Mouse (Mus musculus): ENCODE measurements around the gene Masp1. TPM values are rescaled to one million over a fixed set of nuclear protein-coding genes. Genes with fewer than 3 reads are reported as not detected.

The Masp1 gene
- polyA plus RNA-seq, 1 experiment from 2014 or later = 21.6 TPM

- peaks cover 55% of the 10 kb centered on the region for H3K4me1 ChIP-seq (replicated peaks; ENCODE audit: control insufficient read depth, insufficient read depth, low read length)
- H3K4me2 ChIP-seq = no peak overlapping the region
- H3K9me3 ChIP-seq (ENCODE audit: control insufficient read depth, low read length) = no peaks in the 10 kb centered on the region
- no peak overlapping the region for H3K4me3 ChIP-seq (ENCODE audit: low read depth, low read length)
- DNase-seq (ENCODE audit: low spot score) (no peak), ATAC-seq (replicated peaks; ENCODE audit: low FRiP score) (no peak)
- no peak overlapping the region for H3K9ac ChIP-seq (ENCODE audit: low read depth, low read length)
- H3K27me3 ChIP-seq (replicated peaks; ENCODE audit: control insufficient read depth, insufficient read depth, low read length) = no peaks in the 10 kb centered on the region
- no peaks in the 10 kb centered on the region for H3K36me3 ChIP-seq (ENCODE audit: control insufficient read depth, insufficient read depth, low read length)
- H3K27ac ChIP-seq (ENCODE audit: low read depth, low read length) = no peak overlapping the region
- whole genome bisulfite sequencing = 56% methylated on average over 4 of the region's 4 CpGs
These were observed 17.3 kb downstream of the Masp1 start for GRCm38 (mm10) chr16:23503351-23503750.

GRCm38 (mm10) chr16:23502478-23502877 is 18.1 kb downstream of the Masp1 start:
- ATAC-seq (replicated peaks; ENCODE audit: low FRiP score) = no peak
- H3K4me1 ChIP-seq (replicated peaks; ENCODE audit: control insufficient read depth, insufficient read depth, low read length) = peaks cover 57% of the 10 kb centered on the region
- H3K4me2 ChIP-seq = no peak overlapping the region
- H3K27me3 ChIP-seq (replicated peaks; ENCODE audit: control insufficient read depth, insufficient read depth, low read length) = no peaks in the 10 kb centered on the region
- DNase-seq (ENCODE audit: low spot score) = no peak
- no peak overlapping the region for H3K9ac ChIP-seq (ENCODE audit: low read depth, low read length)
- H3K4me3 ChIP-seq (ENCODE audit: low read depth, low read length) = no peak overlapping the region
- no peaks in the 10 kb centered on the region for H3K36me3 ChIP-seq (ENCODE audit: control insufficient read depth, insufficient read depth, low read length)
- no peak overlapping the region for H3K27ac ChIP-seq (ENCODE audit: low read depth, low read length)
- WGBS = 63% methylated on average over 3 of the region's 3 CpGs
- no peaks in the 10 kb centered on the region for H3K9me3 ChIP-seq (ENCODE audit: control insufficient read depth, low read length)

GRCm38 (mm10) chr16:23501288-23501687 is 19.3 kb downstream of the Masp1 start:
- 0 out of 2 replicates have a peak overlapping the region, but pooled peaks have one; percentile 15 for H3K9ac ChIP-seq (ENCODE audit: low read depth, low read length)
- H3K4me2 ChIP-seq = peak overlapping the region; percentile 44
- peaks cover 59% of the 10 kb centered on the region for H3K4me1 ChIP-seq (replicated peaks; ENCODE audit: control insufficient read depth, insufficient read depth, low read length)
- H3K36me3 ChIP-seq (ENCODE audit: control insufficient read depth, insufficient read depth, low read length) = no peaks in the 10 kb centered on the region
- H3K4me3 ChIP-seq (ENCODE audit: low read depth, low read length) = no peak overlapping the region
- 77% methylated on average over 2 of the region's 2 CpGs for WGBS
- peak overlapping the region; percentile 87 for H3K27ac ChIP-seq (ENCODE audit: low read depth, low read length)
- H3K9me3 ChIP-seq (ENCODE audit: control insufficient read depth, low read length) = no peaks in the 10 kb centered on the region
- no peak for DNase-seq (ENCODE audit: low spot score)
- peak; percentile 42; the same call in 1 of the 2 replicates for ATAC-seq (replicated peaks; ENCODE audit: low FRiP score)
- H3K27me3 ChIP-seq (replicated peaks; ENCODE audit: control insufficient read depth, insufficient read depth, low read length) = no peaks in the 10 kb centered on the region

GRCm38 (mm10) chr16:23500558-23500957 is 20.1 kb downstream of the Masp1 start:
- peak; percentile 86 for ATAC-seq (replicated peaks; ENCODE audit: low FRiP score)

GRCm38 (mm10) chr16:23498691-23499131 is 21.9 kb downstream of the Masp1 start:
- Histone ChIP-seq H3K36me3 (ENCODE audit: control insufficient read depth, insufficient read depth, low read length) (no peaks in the 10 kb centered on the region), H3K4me2 (peak overlapping the region; percentile 1), H3K4me3 (ENCODE audit: low read depth, low read length) (no peak overlapping the region), H3K4me1 (replicated peaks; ENCODE audit: control insufficient read depth, insufficient read depth, low read length) (peaks cover 45% of the 10 kb centered on the region), H3K9ac (ENCODE audit: low read depth, low read length) (no peak overlapping the region), H3K27ac (ENCODE audit: low read depth, low read length) (no peak overlapping the region; the same call in 1 of the 2 replicates), H3K9me3 (ENCODE audit: control insufficient read depth, low read length) (no peaks in the 10 kb centered on the region), H3K27me3 (replicated peaks; ENCODE audit: control insufficient read depth, insufficient read depth, low read length) (no peaks in the 10 kb centered on the region)
- 35% methylated on average over 7 of the region's 7 CpGs for WGBS
- ATAC-seq (replicated peaks; ENCODE audit: low FRiP score) = no peak
- no peak for DNase-seq (ENCODE audit: low spot score)

More at GRCm38 (mm10) chr16:23500558-23500957, 20.1 kb downstream of the Masp1 start:
- H3K4me3 ChIP-seq (ENCODE audit: low read depth, low read length) = no peak overlapping the region
- peak; percentile 30 for DNase-seq (ENCODE audit: low spot score)
- no peak overlapping the region for H3K9ac ChIP-seq (ENCODE audit: low read depth, low read length)
- H3K27me3 ChIP-seq (replicated peaks; ENCODE audit: control insufficient read depth, insufficient read depth, low read length) = no peaks in the 10 kb centered on the region
- H3K4me1 ChIP-seq (replicated peaks; ENCODE audit: control insufficient read depth, insufficient read depth, low read length) = peaks cover 55% of the 10 kb centered on the region
- H3K9me3 ChIP-seq (ENCODE audit: control insufficient read depth, low read length) = no peaks in the 10 kb centered on the region
- H3K27ac ChIP-seq (ENCODE audit: low read depth, low read length) = peak overlapping the region; percentile 87
- no peaks in the 10 kb centered on the region for H3K36me3 ChIP-seq (ENCODE audit: control insufficient read depth, insufficient read depth, low read length)
- WGBS = 16% methylated on average over 5 of the region's 5 CpGs
- H3K4me2 ChIP-seq = peak overlapping the region; percentile 44

GRCm38 (mm10) chr16:23497881-23498280 is 22.7 kb downstream of the Masp1 start:
- Histone ChIP-seq H3K4me2 (no peak overlapping the region), H3K36me3 (ENCODE audit: control insufficient read depth, insufficient read depth, low read length) (no peaks in the 10 kb centered on the region), H3K9me3 (ENCODE audit: control insufficient read depth, low read length) (no peaks in the 10 kb centered on the region), H3K4me3 (ENCODE audit: low read depth, low read length) (no peak overlapping the region), H3K27ac (ENCODE audit: low read depth, low read length) (peak overlapping the region; percentile 34; the same call in 1 of the 2 replicates), H3K4me1 (replicated peaks; ENCODE audit: control insufficient read depth, insufficient read depth, low read length) (peaks cover 45% of the 10 kb centered on the region), H3K27me3 (replicated peaks; ENCODE audit: control insufficient read depth, insufficient read depth, low read length) (no peaks in the 10 kb centered on the region), H3K9ac (ENCODE audit: low read depth, low read length) (no peak overlapping the region)
- no peak for ATAC-seq (replicated peaks; ENCODE audit: low FRiP score)
- DNase-seq (ENCODE audit: low spot score) = no peak
- WGBS = 45% methylated on average over 1 of the region's 1 CpGs

- no peaks in the 10 kb centered on the region for H3K36me3 ChIP-seq (ENCODE audit: control insufficient read depth, insufficient read depth, low read length)
- ATAC-seq (replicated peaks; ENCODE audit: low FRiP score) (no peak), DNase-seq (ENCODE audit: low spot score) (no peak)
- H3K4me1 ChIP-seq (replicated peaks; ENCODE audit: control insufficient read depth, insufficient read depth, low read length) = peaks cover 43% of the 10 kb centered on the region
- H3K4me3 ChIP-seq (ENCODE audit: low read depth, low read length) = no peak overlapping the region
- no peaks in the 10 kb centered on the region for H3K27me3 ChIP-seq (replicated peaks; ENCODE audit: control insufficient read depth, insufficient read depth, low read length)
- 28% methylated on average over 3 of the region's 3 CpGs for WGBS
- no peak overlapping the region for H3K9ac ChIP-seq (ENCODE audit: low read depth, low read length)
- peak overlapping the region; percentile 27; the same call in 1 of the 2 replicates for H3K27ac ChIP-seq (ENCODE audit: low read depth, low read length)
- H3K4me2 ChIP-seq = no peak overlapping the region
- no peaks in the 10 kb centered on the region for H3K9me3 ChIP-seq (ENCODE audit: control insufficient read depth, low read length)
These were observed 23.2 kb downstream of the Masp1 start for GRCm38 (mm10) chr16:23497440-23497839.

GRCm38 (mm10) chr16:23496245-23496924 is 24.2 kb downstream of the Masp1 start:
- Histone ChIP-seq H3K36me3 (ENCODE audit: control insufficient read depth, insufficient read depth, low read length) (no peaks in the 10 kb centered on the region), H3K9me3 (ENCODE audit: control insufficient read depth, low read length) (no peaks in the 10 kb centered on the region), H3K27ac (ENCODE audit: low read depth, low read length) (no peak overlapping the region), H3K4me1 (replicated peaks; ENCODE audit: control insufficient read depth, insufficient read depth, low read length) (peaks cover 35% of the 10 kb centered on the region), H3K4me3 (ENCODE audit: low read depth, low read length) (no peak overlapping the region), H3K9ac (ENCODE audit: low read depth, low read length) (no peak overlapping the region), H3K4me2 (no peak overlapping the region), H3K27me3 (replicated peaks; ENCODE audit: control insufficient read depth, insufficient read depth, low read length) (no peaks in the 10 kb centered on the region)
- no peak for ATAC-seq (replicated peaks; ENCODE audit: low FRiP score)
- WGBS = 61% methylated on average over 8 of the region's 8 CpGs
- DNase-seq (ENCODE audit: low spot score) = no peak

- no peak overlapping the region for H3K27ac ChIP-seq (ENCODE audit: low read depth, low read length)
- H3K36me3 ChIP-seq (ENCODE audit: control insufficient read depth, insufficient read depth, low read length) = no peaks in the 10 kb centered on the region
- H3K27me3 ChIP-seq (replicated peaks; ENCODE audit: control insufficient read depth, insufficient read depth, low read length) = no peaks in the 10 kb centered on the region
- WGBS = 69% methylated on average over 4 of the region's 4 CpGs
- ATAC-seq (replicated peaks; ENCODE audit: low FRiP score) (no peak), DNase-seq (ENCODE audit: low spot score) (no peak)
- no peak overlapping the region for H3K4me3 ChIP-seq (ENCODE audit: low read depth, low read length)
- peaks cover 3% of the 10 kb centered on the region for H3K4me1 ChIP-seq (replicated peaks; ENCODE audit: control insufficient read depth, insufficient read depth, low read length)
- no peak overlapping the region for H3K9ac ChIP-seq (ENCODE audit: low read depth, low read length)
- H3K9me3 ChIP-seq (ENCODE audit: control insufficient read depth, low read length) = no peaks in the 10 kb centered on the region
- no peak overlapping the region for H3K4me2 ChIP-seq
These were observed 27.8 kb downstream of the Masp1 start for GRCm38 (mm10) chr16:23492783-23493182.

Data from liver, embryonic 11.5 days (tissue).